Mouse (Mus musculus) brown adipose tissue, adult 24 weeks (tissue): ENCODE measurements around the gene Pnpla6. TPM values are rescaled to one million over a fixed set of nuclear protein-coding genes. Genes with fewer than 3 reads are reported as not detected.
A peak's percentile ranks its signal among the peaks of the same experiment; 100 is the strongest.
"Not testable (repeated sequence)": the region's sequence is repeated elsewhere in the genome, so short reads cannot be mapped to it uniquely, and the experiment has no call there.

Experiments used
- H3K27ac ChIP-seq: fragments of 200-500 bp; replicated peaks from 2 replicates; pipeline ENCODE4 v1.5.1; 2012; ENCODE audit warnings: low read depth, mild to moderate bottlenecking, low read length
- H3K4me1 ChIP-seq: fragments of 200-500 bp; 2 replicates; pipeline ENCODE4 v1.6.1; 2012; ENCODE audit warnings: low read length, mixed read lengths; ENCODE audit not compliant: control insufficient read depth, insufficient read depth, insufficient read length
- H3K4me3 ChIP-seq: fragments of 200-500 bp; 2 replicates; pipeline ENCODE4 v1.5.1; 2012; ENCODE audit warnings: low read depth, mild to moderate bottlenecking, low read length, moderate library complexity; ENCODE audit not compliant: insufficient read depth
- polyA plus RNA-seq: library from polyadenylated mRNA; stranded (reverse); fragments of >200 nt; gene quantifications from 2 replicates; pipeline ENCODE4 v1.2.4, GENCODE M21; 2012; ENCODE audit not compliant: missing spikeins, insufficient read depth, insufficient read length

Gene Pnpla6
- polyA plus RNA-seq, 1 experiment = 11.3 TPM

GRCm38 (mm10) chr8:3579390-3580364, 64.5 kb downstream of the Pnpla6 start:
- Histone ChIP-seq H3K4me3 (no peak overlapping the region), H3K4me1 (no peaks in the 10 kb centered on the region), H3K27ac (no peak overlapping the region)

DNA sequence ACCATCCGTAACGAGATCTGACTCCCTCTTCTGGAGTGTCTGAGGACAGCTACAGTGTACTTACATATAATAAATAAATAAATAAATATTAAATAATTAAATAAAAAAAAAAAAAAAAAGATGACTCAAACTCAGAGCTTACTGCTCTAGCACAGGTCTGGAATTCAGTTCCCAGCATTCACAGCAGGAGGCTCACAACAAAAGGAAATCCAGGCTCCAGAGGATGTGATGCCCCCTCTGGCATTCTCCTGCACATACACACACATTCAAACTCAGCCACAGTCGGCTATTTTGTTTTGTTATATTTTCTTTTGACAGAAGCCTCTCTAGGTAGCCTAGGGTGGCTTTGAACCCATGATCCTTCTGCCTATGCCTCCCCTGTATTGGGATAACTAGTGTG, 66.8 kb downstream of the Pnpla6 start:
- H3K4me1 ChIP-seq, H3K4me3 ChIP-seq, H3K27ac ChIP-seq: not testable (repeated sequence)

GRCm38 (mm10) chr8:3586452-3586851, 71.3 kb downstream of the Pnpla6 start:
- Histone ChIP-seq H3K27ac (no peak overlapping the region), H3K4me1 (no peaks in the 10 kb centered on the region), H3K4me3 (no peak overlapping the region)

DNA sequence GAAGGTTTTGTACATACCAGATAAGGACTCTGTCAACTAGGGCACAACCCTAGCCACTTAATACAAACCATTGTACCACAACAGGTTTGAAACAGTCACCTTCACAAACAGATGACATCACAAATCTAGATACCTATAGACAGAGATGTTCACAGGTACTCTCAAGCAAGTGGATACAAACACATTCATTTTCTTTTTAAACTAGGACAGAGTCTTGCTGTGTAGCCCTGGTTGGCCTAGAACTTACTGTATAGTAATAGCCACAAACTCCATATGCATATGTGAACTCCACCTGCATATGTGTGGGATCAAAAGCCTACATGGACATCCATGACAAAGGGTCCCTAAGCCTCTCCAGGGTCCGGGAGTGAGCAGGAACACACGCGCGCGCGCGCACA, 71.8 kb downstream of the Pnpla6 start, which contains the start of gene Camsap3:
Gene Camsap3 (plus strand): TSS at position 301 of the 398 bp plus-strand sequence.
- H3K4me1 ChIP-seq = no peaks in the 10 kb centered on the region
- peak within 1 kb of the TSS; percentile 47; the same call in 1 of the 2 replicates for H3K27ac ChIP-seq
- peak within 1 kb of the TSS; percentile 83 for H3K4me3 ChIP-seq

- H3K4me1 ChIP-seq = no peaks in the 10 kb centered on the region
- H3K4me3 ChIP-seq = peak overlapping the region; percentile 83
- H3K27ac ChIP-seq = peak overlapping the region; percentile 47; the same call in 1 of the 2 replicates
These were observed 72.4 kb downstream of the Pnpla6 start for GRCm38 (mm10) chr8:3587391-3588257.

GRCm38 (mm10) chr8:3588258-3588633, 73.1 kb downstream of the Pnpla6 start:
- Histone ChIP-seq H3K4me3 (peak overlapping the region; percentile 83), H3K4me1 (no peaks in the 10 kb centered on the region), H3K27ac (peak overlapping the region; percentile 47)

DNA sequence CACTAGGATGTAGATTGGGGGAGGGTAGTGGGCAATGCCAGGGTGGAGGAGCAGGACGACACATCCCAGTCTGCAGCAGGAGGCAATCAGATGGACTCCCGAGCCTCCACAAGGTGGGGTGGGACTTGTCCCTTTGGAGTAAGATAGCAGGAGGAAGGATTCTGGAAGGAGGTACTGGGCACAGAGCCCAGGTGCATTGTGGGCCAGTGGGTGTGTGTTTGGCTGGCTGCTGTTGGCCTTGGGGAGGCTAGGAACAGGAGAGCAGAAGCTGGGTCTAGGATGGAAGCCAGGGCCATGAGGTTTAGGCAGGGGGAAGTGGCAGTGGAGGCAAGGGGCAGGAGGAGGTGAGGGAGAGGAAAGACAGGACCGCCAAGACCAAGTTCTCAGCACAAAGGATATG, 78.3 kb downstream of the Pnpla6 start:
- peaks cover 10% of the 10 kb centered on the region for H3K4me1 ChIP-seq
- peak overlapping the region; percentile 47 for H3K27ac ChIP-seq
- no peak overlapping the region for H3K4me3 ChIP-seq

Other genes with a start within 250 kb of the Pnpla6 start
- gene Insr, start 235.8 kb upstream of the Pnpla6 start, polyA plus RNA-seq = 25.0 and 35.7 TPM in 2 replicates
- not detected in 2 replicates for gene A430078G23Rik, start 162.0 kb upstream of the Pnpla6 start, polyA plus RNA-seq
- gene Arhgef18, start 122.4 kb upstream of the Pnpla6 start, polyA plus RNA-seq = 9.0 and 11.1 TPM in 2 replicates
- gene Pex11g, start 47.7 kb upstream of the Pnpla6 start, polyA plus RNA-seq = 11.4 and 12.6 TPM in 2 replicates
- not detected in 2 replicates for gene Tex45, start 44.5 kb upstream of the Pnpla6 start, polyA plus RNA-seq
- gene Zfp358, start 22.2 kb upstream of the Pnpla6 start, polyA plus RNA-seq = 12.6 and 13.9 TPM in 2 replicates
- gene Mcoln1, start 14.9 kb upstream of the Pnpla6 start, polyA plus RNA-seq = 31.7 and 41.0 TPM in 2 replicates
- gene C330021F23Rik, start 52.6 kb downstream of the Pnpla6 start, polyA plus RNA-seq = 3.7 and 6.5 TPM in 2 replicates
- 11.3 and 14.4 TPM in 2 replicates for gene Camsap3, start 71.9 kb downstream of the Pnpla6 start, polyA plus RNA-seq
- gene Xab2, start 105.9 kb downstream of the Pnpla6 start, polyA plus RNA-seq = 11.9 and 12.2 TPM in 2 replicates
- 387 and 399 TPM in 2 replicates for gene Pet100, start 106.2 kb downstream of the Pnpla6 start, polyA plus RNA-seq
- gene Pcp2, start 110.2 kb downstream of the Pnpla6 start, polyA plus RNA-seq = not detected in 2 replicates
- 45.5 and 96.4 TPM in 2 replicates for gene Stxbp2, start 115.6 kb downstream of the Pnpla6 start, polyA plus RNA-seq
- 212 and 269 TPM in 2 replicates for gene Retn, start 140.4 kb downstream of the Pnpla6 start, polyA plus RNA-seq
- gene Mcemp1, start 150.4 kb downstream of the Pnpla6 start, polyA plus RNA-seq = not detected in 2 replicates
- 210 and 321 TPM in 2 replicates for gene Fcor, start 157.0 kb downstream of the Pnpla6 start, polyA plus RNA-seq
- 13.6 and 22.3 TPM in 2 replicates for gene Trappc5, start 160.9 kb downstream of the Pnpla6 start, polyA plus RNA-seq
- 0.83 TPM in 1 of 2 replicates, not detected in the other for gene Fcer2a, start 178.8 kb downstream of the Pnpla6 start, polyA plus RNA-seq
- not detected in 2 replicates for gene Clec4g, start 205.3 kb downstream of the Pnpla6 start, polyA plus RNA-seq
- 6.4 and 10.3 TPM in 2 replicates for gene Cd209a, start 233.6 kb downstream of the Pnpla6 start, polyA plus RNA-seq